Mouse (Mus musculus): ENCODE data around the gene Kazn.

Kazn gene

GRCm38 (mm10) chr4:142242164-142242563 is 3.0 kb upstream of the Kazn start:
- DNase-seq (ENCODE audit: low spot score) = no peak

GRCm38 (mm10) chr4:142240874-142241273 is 1.7 kb upstream of the Kazn start:
- no peak for DNase-seq (ENCODE audit: low spot score)

GRCm38 (mm10) chr4:142238486-142239239 is 538 bp downstream of the Kazn start:
- DNase-seq (ENCODE audit: low spot score) = peak; percentile 54

GRCm38 (mm10) chr4:142238041-142238440 is 1.2 kb downstream of the Kazn start:
- DNase-seq (ENCODE audit: low spot score) = no peak

GRCm38 (mm10) chr4:142236681-142237080 is 2.5 kb downstream of the Kazn start:
- DNase-seq (ENCODE audit: low spot score) = no peak

GRCm38 (mm10) chr4:142235426-142235825 is 3.8 kb downstream of the Kazn start:
- no peak for DNase-seq (ENCODE audit: low spot score)

- DNase-seq (ENCODE audit: low spot score) = no peak
These were observed 4.4 kb downstream of the Kazn start for GRCm38 (mm10) chr4:142234828-142235227.

GRCm38 (mm10) chr4:142228821-142229575 is 10.2 kb downstream of the Kazn start:
- no peak for DNase-seq (ENCODE audit: low spot score)

- no peak for DNase-seq (ENCODE audit: low spot score)
These were observed 15.1 kb downstream of the Kazn start for GRCm38 (mm10) chr4:142223898-142224645.

- DNase-seq (ENCODE audit: low spot score) = no peak
These were observed 16.8 kb downstream of the Kazn start for GRCm38 (mm10) chr4:142222385-142222784.

GRCm38 (mm10) chr4:142221757-142222072 is 17.5 kb downstream of the Kazn start:
- no peak for DNase-seq (ENCODE audit: low spot score)

- no peak for DNase-seq (ENCODE audit: low spot score)
These were observed 18.0 kb downstream of the Kazn start for GRCm38 (mm10) chr4:142221025-142221756.

- no peak for DNase-seq (ENCODE audit: low spot score)
These were observed 20.2 kb downstream of the Kazn start for GRCm38 (mm10) chr4:142218997-142219396.

GRCm38 (mm10) chr4:142217048-142217447 is 22.2 kb downstream of the Kazn start:
- DNase-seq (ENCODE audit: low spot score) = no peak

- no peak for DNase-seq (ENCODE audit: low spot score)
These were observed 23.4 kb downstream of the Kazn start for GRCm38 (mm10) chr4:142215760-142216159.

GRCm38 (mm10) chr4:142214532-142214931 is 24.7 kb downstream of the Kazn start:
- DNase-seq (ENCODE audit: low spot score) = no peak

- no peak for DNase-seq (ENCODE audit: low spot score)
These were observed 26.8 kb downstream of the Kazn start for GRCm38 (mm10) chr4:142212425-142212824.

GRCm38 (mm10) chr4:142209884-142210283 is 29.3 kb downstream of the Kazn start:
- DNase-seq (ENCODE audit: low spot score) = no peak

- no peak for DNase-seq (ENCODE audit: low spot score)
These were observed 29.7 kb downstream of the Kazn start for GRCm38 (mm10) chr4:142209476-142209875.

GRCm38 (mm10) chr4:142205693-142206092 is 33.5 kb downstream of the Kazn start:
- DNase-seq (ENCODE audit: low spot score) = no peak

GRCm38 (mm10) chr4:142196626-142197025 is 42.6 kb downstream of the Kazn start:
- DNase-seq (ENCODE audit: low spot score) = no peak

GRCm38 (mm10) chr4:142193780-142194179 is 45.4 kb downstream of the Kazn start:
- DNase-seq (ENCODE audit: low spot score) = no peak
